Mouse (Mus musculus) midbrain, embryonic 12.5 days (tissue): ENCODE data around the gene Ccn5. TPM values are rescaled to one million over a fixed set of nuclear protein-coding genes. Genes with fewer than 3 reads are reported as not detected.

Experiments used
- ATAC-seq: fragments of 200-750 bp; cut with Nextera tagmentation; 2 replicates; pipeline ENCODE4 v1.8.0; 2017; ENCODE audit warnings: low read depth, moderate TSS enrichment, moderate library complexity; ENCODE audit not compliant: low FRiP score
- H3K27ac ChIP-seq: fragments of 300-500 bp; sonication (generic); replicated peaks from 2 replicates; pipeline ENCODE4 v1.5.1; 2016; ENCODE audit warnings: mild to moderate bottlenecking
- H3K27me3 ChIP-seq: fragments of 300-500 bp; sonication (generic); 2 replicates; pipeline ENCODE4 v1.6.1; 2016; ENCODE audit warnings: mild to moderate bottlenecking
- H3K36me3 ChIP-seq: fragments of 300-500 bp; sonication (generic); 2 replicates; pipeline ENCODE4 v1.6.1; 2016
- H3K4me1 ChIP-seq: fragments of 300-500 bp; sonication (generic); 2 replicates; pipeline ENCODE4 v1.6.1; 2016
- H3K4me2 ChIP-seq: fragments of 300-500 bp; sonication (generic); replicated peaks from 2 replicates; pipeline ENCODE4 v1.6.1; 2016; ENCODE audit warnings: mild to moderate bottlenecking, moderate library complexity
- H3K4me3 ChIP-seq: fragments of 300-500 bp; sonication (generic); 2 replicates; pipeline ENCODE4 v1.5.1; 2016; ENCODE audit warnings: mild to moderate bottlenecking
- H3K9ac ChIP-seq: fragments of 300-500 bp; sonication (generic); replicated peaks from 2 replicates; pipeline ENCODE4 v1.6.1; 2016; ENCODE audit warnings: mild to moderate bottlenecking, moderate library complexity
- H3K9me3 ChIP-seq: fragments of 300-500 bp; sonication (generic); 2 replicates; pipeline ENCODE4 v1.6.1; 2016; ENCODE audit warnings: mild to moderate bottlenecking
- WGBS: fragments of 180-500 bp; shearing (Covaris S2); methylation state at CpG from one replicate; pipeline ENCODE4 v1.1.7; 2016; 5-methylcytosine and 5-hydroxymethylcytosine counted together
- polyA plus RNA-seq: library from polyadenylated mRNA; unstranded; fragments of >200 nt; fragmentation: Nextera tagmentation; extraction: Ambion mirVana; gene quantifications from 2 replicates; pipeline ENCODE4 v1.2.1, GENCODE M21; 2016

Ccn5 gene
- 0.33 TPM in 1 of 2 replicates, not detected in the other for polyA plus RNA-seq

GRCm38 (mm10) chr2:163820607-163821006, at the start of gene Ccn5:
Gene Ccn5, plus strand, starts transcription at chr2:163820861.
- peaks cover 4% of the 10 kb centered on the region; the same call in 1 of the 2 replicates for H3K4me1 ChIP-seq
- peaks cover 5% of the 10 kb centered on the region; the same call in 1 of the 2 replicates for H3K27me3 ChIP-seq
- H3K4me3 ChIP-seq, result no peak within 1 kb of the TSS
- ATAC-seq, result no peak
- no peaks in the 10 kb centered on the region for H3K36me3 ChIP-seq
- WGBS, result 72% methylated on average over 4 of the region's 4 CpGs
- no peaks in the 10 kb centered on the region for H3K9me3 ChIP-seq
- H3K9ac ChIP-seq, result no peak within 1 kb of the TSS
- no peak within 1 kb of the TSS for H3K27ac ChIP-seq
- no peak within 1 kb of the TSS for H3K4me2 ChIP-seq

GRCm38 (mm10) chr2:163776661-163777060, 44.0 kb upstream of the Ccn5 start:
- WGBS, result 9% methylated on average over 13 of the region's 13 CpGs
- no peak overlapping the region for H3K9ac ChIP-seq
- no peak overlapping the region for H3K27ac ChIP-seq
- no peak for ATAC-seq
- H3K4me1 ChIP-seq, result peaks cover 22% of the 10 kb centered on the region
- H3K9me3 ChIP-seq, result no peaks in the 10 kb centered on the region
- H3K27me3 ChIP-seq, result peaks cover 74% of the 10 kb centered on the region
- H3K4me3 ChIP-seq, result no peak overlapping the region
- H3K4me2 ChIP-seq, result no peak overlapping the region
- H3K36me3 ChIP-seq, result no peaks in the 10 kb centered on the region

GRCm38 (mm10) chr2:163777061-163777460, 43.6 kb upstream of the Ccn5 start:
- Histone ChIP-seq H3K36me3 (no peaks in the 10 kb centered on the region), H3K9me3 (no peaks in the 10 kb centered on the region), H3K4me3 (no peak overlapping the region), H3K4me1 (peaks cover 22% of the 10 kb centered on the region), H3K9ac (no peak overlapping the region), H3K4me2 (no peak overlapping the region), H3K27ac (no peak overlapping the region), H3K27me3 (peaks cover 71% of the 10 kb centered on the region)
- WGBS, result 0% methylated on average over 2 of the region's 2 CpGs
- ATAC-seq, result no peak

DNA sequence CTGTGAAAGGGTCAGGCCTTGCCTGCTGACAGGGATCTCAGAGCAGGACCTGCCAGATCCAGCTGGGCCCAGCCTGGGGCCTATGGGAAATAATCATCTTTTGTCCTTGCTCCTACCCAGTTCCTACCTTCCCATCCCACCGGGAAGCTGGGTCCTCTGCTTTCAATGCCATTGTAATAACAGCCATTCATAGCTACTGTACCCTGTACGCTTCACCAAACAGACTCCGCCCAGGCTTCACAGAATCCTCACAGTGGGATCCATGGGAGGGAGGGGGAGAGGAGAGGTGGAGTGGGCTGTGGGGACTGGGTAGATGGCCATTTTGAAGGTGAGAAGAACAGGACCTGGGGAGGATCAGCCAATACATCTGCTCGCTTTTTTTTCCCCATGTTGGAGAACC, 41.8 kb upstream of the Ccn5 start:
- Histone ChIP-seq H3K27me3 (peaks cover 60% of the 10 kb centered on the region), H3K4me3 (no peak overlapping the region), H3K9ac (no peak overlapping the region), H3K4me2 (no peak overlapping the region), H3K4me1 (peaks cover 22% of the 10 kb centered on the region), H3K36me3 (no peaks in the 10 kb centered on the region), H3K27ac (no peak overlapping the region), H3K9me3 (no peaks in the 10 kb centered on the region)
- ATAC-seq, result no peak
- WGBS, result 62% methylated on average over 4 of the region's 4 CpGs

- H3K4me2 ChIP-seq, result no peak overlapping the region
- H3K9me3 ChIP-seq, result no peaks in the 10 kb centered on the region
- H3K27me3 ChIP-seq, result peaks cover 45% of the 10 kb centered on the region
- H3K9ac ChIP-seq, result no peak overlapping the region
- 92% methylated on average over 6 of the region's 6 CpGs for WGBS
- no peak overlapping the region for H3K4me3 ChIP-seq
- 0 out of 2 replicates have a peak, but pooled peaks cover 4% of the 10 kb centered on the region for H3K4me1 ChIP-seq
- no peak for ATAC-seq
- H3K27ac ChIP-seq, result no peak overlapping the region
- H3K36me3 ChIP-seq, result no peaks in the 10 kb centered on the region
These were observed 37.3 kb upstream of the Ccn5 start for GRCm38 (mm10) chr2:163783368-163783767.

- Histone ChIP-seq H3K4me3 (no peak overlapping the region), H3K4me2 (no peak overlapping the region), H3K4me1 (0 out of 2 replicates have a peak, but pooled peaks cover under 1% of the 10 kb centered on the region), H3K9ac (no peak overlapping the region), H3K27me3 (peaks cover 39% of the 10 kb centered on the region), H3K36me3 (no peaks in the 10 kb centered on the region), H3K27ac (no peak overlapping the region), H3K9me3 (no peaks in the 10 kb centered on the region)
- ATAC-seq, result no peak
- 81% methylated on average over 4 of the region's 4 CpGs for WGBS
These were observed 36.8 kb upstream of the Ccn5 start for GRCm38 (mm10) chr2:163783901-163784300.

GRCm38 (mm10) chr2:163787086-163787485, 33.6 kb upstream of the Ccn5 start:
- no peaks in the 10 kb centered on the region for H3K9me3 ChIP-seq
- ATAC-seq, result no peak
- no peak overlapping the region for H3K4me3 ChIP-seq
- peaks cover 15% of the 10 kb centered on the region; the same call in 1 of the 2 replicates for H3K27me3 ChIP-seq
- H3K9ac ChIP-seq, result no peak overlapping the region
- 89% methylated on average over 6 of the region's 6 CpGs for WGBS
- no peaks in the 10 kb centered on the region for H3K4me1 ChIP-seq
- no peaks in the 10 kb centered on the region for H3K36me3 ChIP-seq
- no peak overlapping the region for H3K4me2 ChIP-seq
- H3K27ac ChIP-seq, result no peak overlapping the region

DNA sequence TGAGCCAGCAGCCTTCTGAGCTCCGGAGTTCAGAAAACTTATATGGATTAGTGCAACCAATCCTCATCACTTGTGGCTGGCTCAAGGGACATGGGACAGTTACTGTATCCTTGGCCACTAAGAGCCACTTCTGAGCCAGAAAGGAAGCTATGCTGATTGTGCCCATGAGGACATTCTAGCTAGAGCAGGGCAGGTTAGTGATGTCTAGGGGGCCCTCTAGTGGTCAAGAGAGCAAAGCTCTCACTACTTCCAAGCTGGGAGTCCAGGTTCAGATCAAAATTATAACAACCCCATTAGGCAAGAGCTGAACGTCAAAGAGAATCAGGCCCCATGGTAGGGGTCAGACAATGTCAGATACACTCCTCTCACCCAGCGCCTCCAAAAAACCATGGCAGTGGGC, 33.0 kb upstream of the Ccn5 start:
- no peak overlapping the region for H3K9ac ChIP-seq
- no peak for ATAC-seq
- no peak overlapping the region for H3K4me2 ChIP-seq
- H3K4me3 ChIP-seq, result no peak overlapping the region
- H3K27ac ChIP-seq, result no peak overlapping the region
- 45% methylated on average over 3 of the region's 3 CpGs for WGBS
- H3K27me3 ChIP-seq, result peaks cover 11% of the 10 kb centered on the region; the same call in 1 of the 2 replicates
- H3K9me3 ChIP-seq, result no peaks in the 10 kb centered on the region
- H3K36me3 ChIP-seq, result no peaks in the 10 kb centered on the region
- no peaks in the 10 kb centered on the region for H3K4me1 ChIP-seq

GRCm38 (mm10) chr2:163788484-163788883, 32.2 kb upstream of the Ccn5 start:
- no peaks in the 10 kb centered on the region for H3K9me3 ChIP-seq
- WGBS, result 81% methylated on average over 4 of the region's 4 CpGs
- no peak overlapping the region for H3K9ac ChIP-seq
- no peaks in the 10 kb centered on the region for H3K36me3 ChIP-seq
- no peaks in the 10 kb centered on the region for H3K4me1 ChIP-seq
- peaks cover 9% of the 10 kb centered on the region; the same call in 1 of the 2 replicates for H3K27me3 ChIP-seq
- ATAC-seq, result no peak
- H3K27ac ChIP-seq, result no peak overlapping the region
- no peak overlapping the region for H3K4me2 ChIP-seq
- H3K4me3 ChIP-seq, result no peak overlapping the region

DNA sequence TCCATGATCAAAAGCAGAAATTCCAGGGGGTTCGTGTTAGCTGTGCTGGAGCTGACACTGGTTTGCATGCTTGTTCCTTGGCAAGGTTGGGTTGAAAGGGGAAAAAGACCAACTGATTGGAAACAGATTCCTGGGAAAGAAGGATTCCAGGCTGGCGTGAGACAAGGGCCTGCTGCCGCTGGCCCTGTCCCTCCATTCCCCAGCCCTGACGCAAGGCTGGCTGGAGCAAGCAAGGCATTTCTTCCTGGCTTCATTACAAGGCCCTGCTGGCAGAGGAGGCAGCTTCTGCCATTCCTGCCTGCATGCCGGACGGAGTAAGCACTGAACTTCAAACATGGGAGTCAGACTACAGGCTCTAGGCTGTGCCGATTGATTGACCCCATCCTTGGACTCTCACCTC, 22.2 kb upstream of the Ccn5 start:
- no peak overlapping the region for H3K4me2 ChIP-seq
- H3K9me3 ChIP-seq, result no peaks in the 10 kb centered on the region
- H3K4me3 ChIP-seq, result no peak overlapping the region
- no peaks in the 10 kb centered on the region for H3K4me1 ChIP-seq
- no peak for ATAC-seq
- no peak overlapping the region for H3K27ac ChIP-seq
- H3K9ac ChIP-seq, result no peak overlapping the region
- WGBS, result 73% methylated on average over 7 of the region's 7 CpGs
- no peaks in the 10 kb centered on the region for H3K27me3 ChIP-seq
- H3K36me3 ChIP-seq, result no peaks in the 10 kb centered on the region

- no peaks in the 10 kb centered on the region for H3K36me3 ChIP-seq
- H3K4me3 ChIP-seq, result no peak overlapping the region
- H3K9ac ChIP-seq, result no peak overlapping the region
- no peaks in the 10 kb centered on the region for H3K4me1 ChIP-seq
- no peak for ATAC-seq
- H3K4me2 ChIP-seq, result no peak overlapping the region
- no peak overlapping the region for H3K27ac ChIP-seq
- WGBS, result 66% methylated on average over 3 of the region's 3 CpGs
- H3K9me3 ChIP-seq, result no peaks in the 10 kb centered on the region
- no peaks in the 10 kb centered on the region for H3K27me3 ChIP-seq
These were observed 19.8 kb upstream of the Ccn5 start for GRCm38 (mm10) chr2:163800832-163801231.

DNA sequence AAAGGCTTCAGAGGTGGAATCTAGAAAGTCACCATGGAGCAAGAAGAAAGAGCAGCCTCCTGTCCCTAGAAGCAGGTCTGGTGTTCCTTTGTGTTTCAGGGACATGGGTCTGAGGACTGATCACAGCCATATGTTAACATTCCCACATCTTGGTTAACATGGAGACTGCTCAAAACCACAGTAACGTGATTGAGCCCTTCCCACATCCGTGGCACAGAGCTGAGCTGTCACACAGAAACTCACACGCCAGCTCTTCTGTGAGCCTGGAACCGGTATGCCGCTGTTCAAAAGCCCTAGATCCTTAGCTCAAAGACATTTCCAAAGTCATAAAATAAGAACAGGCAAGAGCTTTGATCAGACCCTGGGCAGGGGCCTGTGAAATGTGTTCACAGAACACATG, 19.3 kb upstream of the Ccn5 start:
- H3K36me3 ChIP-seq, result no peaks in the 10 kb centered on the region
- H3K27ac ChIP-seq, result no peak overlapping the region
- H3K4me1 ChIP-seq, result no peaks in the 10 kb centered on the region
- H3K27me3 ChIP-seq, result no peaks in the 10 kb centered on the region
- no peak for ATAC-seq
- H3K9ac ChIP-seq, result no peak overlapping the region
- H3K9me3 ChIP-seq, result no peaks in the 10 kb centered on the region
- no peak overlapping the region for H3K4me2 ChIP-seq
- no peak overlapping the region for H3K4me3 ChIP-seq
- 84% methylated on average over 5 of the region's 5 CpGs for WGBS

GRCm38 (mm10) chr2:163803838-163804237, 16.8 kb upstream of the Ccn5 start:
- ATAC-seq, result no peak
- Histone ChIP-seq H3K9ac (no peak overlapping the region), H3K27ac (no peak overlapping the region), H3K27me3 (no peaks in the 10 kb centered on the region), H3K4me1 (no peaks in the 10 kb centered on the region), H3K4me3 (no peak overlapping the region), H3K36me3 (no peaks in the 10 kb centered on the region), H3K4me2 (no peak overlapping the region), H3K9me3 (no peaks in the 10 kb centered on the region)
- 81% methylated on average over 5 of the region's 5 CpGs for WGBS
